Comparison of ENCODE assay signal across 7 mouse cellular contexts in the genomic region with DNA sequence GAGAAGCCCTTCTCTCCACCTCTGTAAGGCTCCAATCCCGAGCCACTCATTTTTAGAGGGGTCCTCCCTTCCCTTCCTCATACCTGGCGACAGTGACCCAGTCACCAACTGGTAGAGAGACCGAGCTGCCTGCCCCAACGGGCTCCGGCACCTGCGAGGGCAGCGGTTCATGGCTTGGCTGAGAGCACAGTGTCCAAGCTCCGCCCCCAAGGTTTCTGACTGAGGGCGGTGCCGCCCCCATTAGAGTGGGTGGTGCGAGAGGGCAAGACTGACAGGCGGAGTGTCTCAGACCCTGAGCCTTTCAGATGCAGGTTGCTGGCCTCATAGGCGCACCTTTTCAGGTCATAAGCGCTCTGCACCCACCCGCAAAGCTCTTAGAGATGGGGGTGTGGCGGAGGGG. TPM values are rescaled to one million over a fixed set of nuclear protein-coding genes. Genes with fewer than 3 reads are reported as not detected.
A peak's percentile ranks its signal among the peaks of the same experiment; 100 is the strongest.
DNase-seq lines count a peak whose midpoint lies in the region; ATAC-seq and TF ChIP-seq lines count a peak whose summit lies in the region.

No protein-coding gene starts in this region.

- peak; percentile 81 for DNase-seq in induced T-regulatory cell, adult 2 months (ENCODE audit: low read depth)
- DNase-seq in liver, embryonic 14.5 days (ENCODE audit: low read depth in 3 of 3, low spot score in 3 of 3) = peak in 2 of 3 experiments; percentile 24 to 46
- DNase-seq in natural killer cell, adult 2 months (ENCODE audit: low spot score in 2 of 2) = peak; percentile 49 to 67
- peak; percentile 78 for DNase-seq in thymus, postnatal 4 days

- peak overlapping the region; percentile 82 for H3K4me3 ChIP-seq in E14TG2a.4 (replicated peaks; ENCODE audit: low read length)
- peak overlapping the region in 1 of 2 experiments; percentile 21; a peak in 1 of 4 replicates for H3K4me3 ChIP-seq in liver, embryonic 14.5 days (ENCODE audit: insufficient read depth in 1 of 2, low read depth in 2 of 2, low read length in 2 of 2)

- no peak overlapping the region for H3K9ac ChIP-seq in liver, embryonic 14.5 days (replicated peaks)

- no peak for TF ChIP-seq CTCF in E14TG2a.4 (conservative IDR thresholded peaks at IDR 0.05; ENCODE audit: low read length)
- TF ChIP-seq CTCF in liver, embryonic 14.5 days (IDR thresholded peaks at IDR 0.05; ENCODE audit: low read depth) = no peak

- no peaks in the 10 kb centered on the region for H3K9me3 ChIP-seq in E14TG2a.4 (ENCODE audit: low read length)
- H3K9me3 ChIP-seq in liver, embryonic 14.5 days (ENCODE audit: control insufficient read depth, low read length) = no peaks in the 10 kb centered on the region

- WGBS in liver, embryonic 14.5 days (ENCODE audit: insufficient replicate concordance) = 2% methylated on average over 16 of the region's 16 CpGs

- H3K4me2 ChIP-seq in liver, embryonic 14.5 days (ENCODE audit: low read depth) = peak overlapping the region; percentile 63

- H3K27me3 ChIP-seq in E14TG2a.4 (ENCODE audit: insufficient read depth, low read length) = peaks cover 6% of the 10 kb centered on the region; the same call in 1 of the 2 replicates
- peaks cover 31% of the 10 kb centered on the region for H3K27me3 ChIP-seq in liver, embryonic 14.5 days (ENCODE audit: control insufficient read depth, insufficient read depth, low read length)

- no peak for TF ChIP-seq EP300 in liver, embryonic 14.5 days (IDR thresholded peaks at IDR 0.05; ENCODE audit: low read depth)

- ATAC-seq in activated CD4-positive, CD25-positive, alpha-beta regulatory T cell, adult 4 months = peak; percentile 53
- peak; percentile 70 for ATAC-seq in erythroblast, adult 5-6 weeks (replicated peaks; ENCODE audit: low FRiP score, poor library complexity, severe bottlenecking)
- ATAC-seq in liver, embryonic 14.5 days (ENCODE audit: insufficient read depth) = peak; percentile 55; the same call in 1 of the 2 replicates

- H3K36me3 ChIP-seq in E14TG2a.4 (ENCODE audit: insufficient read depth, low read length) = no peaks in the 10 kb centered on the region
- H3K36me3 ChIP-seq in liver, embryonic 14.5 days (replicated peaks; ENCODE audit: control insufficient read depth, insufficient read depth, low read depth) = no peaks in the 10 kb centered on the region

- peaks cover 66% of the 10 kb centered on the region for H3K4me1 ChIP-seq in E14TG2a.4 (replicated peaks; ENCODE audit: low read depth, low read length)
- peaks cover 0 to 4% of the 10 kb centered on the region in 2 experiments; a peak in 1 of 4 replicates for H3K4me1 ChIP-seq in liver, embryonic 14.5 days (replicated peaks; ENCODE audit: control insufficient read depth in 2 of 2, insufficient read depth in 2 of 2, low read length in 1 of 2)

- no peak overlapping the region for H3K27ac ChIP-seq in liver, embryonic 14.5 days

RNA-seq across cellular contexts. Expression of a gene that starts 3.7 kb away (rescaled TPM):
- polyA plus RNA-seq in activated CD4-positive, CD25-positive, alpha-beta regulatory T cell, adult 4 months (2017; shearing (Covaris generic)) = 1 to 10 TPM; 8.1 to 9.3 TPM
- total RNA-seq in erythroblast, adult 5-6 weeks (2015; ENCODE audit: low replicate concordance) = not detected in 2 replicates
- 0.98 TPM in 1 of 2 replicates, not detected in the other for total RNA-seq in erythroblast, adult 5-6 weeks (2017; ENCODE audit: low replicate concordance)
- 1.7 TPM in 2 replicates for polyA plus RNA-seq in liver, embryonic 14.5 days (2012; rRNA removed)
- 1.5 and 1.7 TPM in 2 replicates for polyA plus RNA-seq in liver, embryonic 14.5 days (2014; fragmentation: Nextera tagmentation; extraction: Ambion mirVana)

RNA-seq across cellular contexts. Expression of a gene that starts 28.5 kb away (rescaled TPM):
- 100 to 1,000 TPM; 146 to 151 TPM for polyA plus RNA-seq in activated CD4-positive, CD25-positive, alpha-beta regulatory T cell, adult 4 months (2017; shearing (Covaris generic))
- total RNA-seq in erythroblast, adult 5-6 weeks (2015; ENCODE audit: low replicate concordance) = 124 and 142 TPM in 2 replicates
- total RNA-seq in erythroblast, adult 5-6 weeks (2017; ENCODE audit: low replicate concordance) = 257 and 309 TPM in 2 replicates
- polyA plus RNA-seq in liver, embryonic 14.5 days (2012; rRNA removed) = 17.1 and 25.2 TPM in 2 replicates
- polyA plus RNA-seq in liver, embryonic 14.5 days (2014; fragmentation: Nextera tagmentation; extraction: Ambion mirVana) = 15.0 and 16.7 TPM in 2 replicates

Comparison
In these comparisons a context has a peak if more than half of its experiments do, and no peak if none do; other contexts are left out.
1. RNA of a gene that starts 28.5 kb away (polyA plus RNA-seq): 146 to 151 TPM in activated CD4-positive, CD25-positive, alpha-beta regulatory T cell, adult 4 months; 15.0 to 25.2 TPM in liver, embryonic 14.5 days; every median in the first group is over 4 times any median in the second.
2. Peak in every context shown above with its lines, with median percentiles within 50 percentile points of each other: ATAC-seq and DNase-seq.